Mouse (Mus musculus): ENCODE measurements around the gene Actc1. TPM values are rescaled to one million over a fixed set of nuclear protein-coding genes. Genes with fewer than 3 reads are reported as not detected.

Gene Actc1
- polyA plus RNA-seq (2015; fragmentation: Nextera tagmentation; extraction: Ambion mirVana), result 7.9 and 10.2 TPM in 2 replicates

- Histone ChIP-seq H3K4me2 (replicated peaks; ENCODE audit: low read depth) (peak within 1 kb of the TSS; percentile 47), H3K36me3 (ENCODE audit: control insufficient read depth, insufficient read depth) (no peaks in the 10 kb centered on the region), H3K27me3 (replicated peaks; ENCODE audit: control insufficient read depth, insufficient read depth, low read length) (no peaks in the 10 kb centered on the region), H3K9me3 (ENCODE audit: control insufficient read depth) (no peaks in the 10 kb centered on the region), H3K4me3 (ENCODE audit: low read depth, low read length) (peak within 1 kb of the TSS; percentile 17), H3K9ac (ENCODE audit: low read depth, low read length) (no peak within 1 kb of the TSS), H3K4me1 (replicated peaks; ENCODE audit: control insufficient read depth, insufficient read depth, low read length) (no peaks in the 10 kb centered on the region), H3K27ac (ENCODE audit: low read depth, low read length) (no peak within 1 kb of the TSS)
- ATAC-seq, result no peak
- TF ChIP-seq CTCF (IDR thresholded peaks at IDR 0.05; ENCODE audit: low read depth), result no peak
- WGBS, result 25% methylated on average over 14 of the region's 14 CpGs
Measured at GRCm38 (mm10) chr2:114052696-114053598, at the start of gene Actc1. Gene Actc1, minus strand, starts transcription at chr2:114053548.

DNA sequence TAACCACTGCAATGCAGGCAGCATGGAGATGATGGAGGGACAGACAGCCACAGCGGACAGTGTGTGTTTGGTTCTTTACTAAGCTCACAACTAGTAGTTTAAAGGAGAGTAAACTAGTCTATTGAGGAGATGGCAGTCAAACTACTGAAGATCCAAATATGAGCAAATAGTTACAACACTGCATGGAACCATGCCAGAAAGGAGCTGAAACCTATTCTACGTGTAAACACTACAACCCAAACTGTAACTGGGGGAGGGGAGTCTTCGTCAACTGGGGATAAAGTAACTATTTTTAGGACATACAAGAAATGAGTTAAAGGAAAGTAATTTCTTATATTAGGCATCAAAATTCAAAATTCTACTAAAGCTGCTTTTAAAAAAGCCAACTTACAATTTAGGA lies 49.1 kb upstream of the Actc1 start:
- Histone ChIP-seq H3K4me3 (ENCODE audit: low read depth, low read length) (no peak overlapping the region), H3K27me3 (replicated peaks; ENCODE audit: control insufficient read depth, insufficient read depth, low read length) (no peaks in the 10 kb centered on the region), H3K4me2 (replicated peaks; ENCODE audit: low read depth) (no peak overlapping the region), H3K4me1 (replicated peaks; ENCODE audit: control insufficient read depth, insufficient read depth, low read length) (no peaks in the 10 kb centered on the region), H3K9ac (ENCODE audit: low read depth, low read length) (no peak overlapping the region), H3K36me3 (ENCODE audit: control insufficient read depth, insufficient read depth) (peaks cover 73% of the 10 kb centered on the region), H3K27ac (ENCODE audit: low read depth, low read length) (no peak overlapping the region), H3K9me3 (ENCODE audit: control insufficient read depth) (no peaks in the 10 kb centered on the region)
- ATAC-seq, result no peak
- no peak for TF ChIP-seq CTCF (IDR thresholded peaks at IDR 0.05; ENCODE audit: low read depth)
- WGBS, result 74% methylated on average over 3 of the region's 3 CpGs

DNA sequence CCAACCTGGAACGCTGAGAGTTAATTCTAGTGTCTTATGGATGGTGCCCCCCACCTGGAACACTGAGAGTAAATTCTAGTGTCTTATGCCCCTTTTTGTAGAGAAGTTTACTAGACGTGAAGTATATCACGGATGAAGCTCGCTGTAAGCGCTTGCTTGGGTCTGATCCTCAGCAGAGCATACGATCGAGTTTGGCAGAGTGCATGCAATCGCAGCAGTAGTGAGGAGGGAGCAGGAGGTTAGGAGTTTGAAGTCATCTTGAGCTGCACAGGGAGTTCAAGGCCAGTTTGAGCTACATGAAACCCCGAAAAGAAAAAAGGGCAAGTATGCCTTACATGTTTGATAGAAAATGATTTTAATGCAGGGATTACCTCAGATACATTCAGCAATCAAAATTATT lies 47.5 kb upstream of the Actc1 start:
- Histone ChIP-seq H3K4me2 (replicated peaks; ENCODE audit: low read depth) (no peak overlapping the region), H3K4me3 (ENCODE audit: low read depth, low read length) (no peak overlapping the region), H3K4me1 (replicated peaks; ENCODE audit: control insufficient read depth, insufficient read depth, low read length) (no peaks in the 10 kb centered on the region), H3K9ac (ENCODE audit: low read depth, low read length) (no peak overlapping the region), H3K27ac (ENCODE audit: low read depth, low read length) (no peak overlapping the region), H3K9me3 (ENCODE audit: control insufficient read depth) (no peaks in the 10 kb centered on the region), H3K36me3 (ENCODE audit: control insufficient read depth, insufficient read depth) (peaks cover 64% of the 10 kb centered on the region), H3K27me3 (replicated peaks; ENCODE audit: control insufficient read depth, insufficient read depth, low read length) (no peaks in the 10 kb centered on the region)
- no peak for ATAC-seq
- WGBS, result 93% methylated on average over 9 of the region's 9 CpGs
- no peak for TF ChIP-seq CTCF (IDR thresholded peaks at IDR 0.05; ENCODE audit: low read depth)

- no peak overlapping the region for H3K4me3 ChIP-seq (ENCODE audit: low read depth, low read length)
- H3K4me1 ChIP-seq (replicated peaks; ENCODE audit: control insufficient read depth, insufficient read depth, low read length), result no peaks in the 10 kb centered on the region
- H3K9ac ChIP-seq (ENCODE audit: low read depth, low read length), result no peak overlapping the region
- no peaks in the 10 kb centered on the region for H3K9me3 ChIP-seq (ENCODE audit: control insufficient read depth)
- 83% methylated on average over 3 of the region's 3 CpGs for WGBS
- ATAC-seq, result no peak
- no peak overlapping the region for H3K27ac ChIP-seq (ENCODE audit: low read depth, low read length)
- H3K36me3 ChIP-seq (ENCODE audit: control insufficient read depth, insufficient read depth), result peaks cover 54% of the 10 kb centered on the region
- no peak overlapping the region for H3K4me2 ChIP-seq (replicated peaks; ENCODE audit: low read depth)
- TF ChIP-seq CTCF (IDR thresholded peaks at IDR 0.05; ENCODE audit: low read depth), result no peak
- H3K27me3 ChIP-seq (replicated peaks; ENCODE audit: control insufficient read depth, insufficient read depth, low read length), result no peaks in the 10 kb centered on the region
Measured at GRCm38 (mm10) chr2:114099816-114100215, 46.5 kb upstream of the Actc1 start.

GRCm38 (mm10) chr2:114099109-114099508 lies 45.8 kb upstream of the Actc1 start:
- H3K9me3 ChIP-seq (ENCODE audit: control insufficient read depth), result no peaks in the 10 kb centered on the region
- no peak overlapping the region for H3K4me2 ChIP-seq (replicated peaks; ENCODE audit: low read depth)
- ATAC-seq, result no peak
- H3K27ac ChIP-seq (ENCODE audit: low read depth, low read length), result no peak overlapping the region
- H3K4me3 ChIP-seq (ENCODE audit: low read depth, low read length), result no peak overlapping the region
- H3K27me3 ChIP-seq (replicated peaks; ENCODE audit: control insufficient read depth, insufficient read depth, low read length), result no peaks in the 10 kb centered on the region
- H3K36me3 ChIP-seq (ENCODE audit: control insufficient read depth, insufficient read depth), result peaks cover 47% of the 10 kb centered on the region
- WGBS, result 89% methylated on average over 5 of the region's 5 CpGs
- TF ChIP-seq CTCF (IDR thresholded peaks at IDR 0.05; ENCODE audit: low read depth), result no peak
- H3K4me1 ChIP-seq (replicated peaks; ENCODE audit: control insufficient read depth, insufficient read depth, low read length), result no peaks in the 10 kb centered on the region
- H3K9ac ChIP-seq (ENCODE audit: low read depth, low read length), result no peak overlapping the region

GRCm38 (mm10) chr2:114097627-114098026 lies 44.3 kb upstream of the Actc1 start:
- 0 out of 2 replicates have a peak, but pooled peaks have one; percentile 45 for ATAC-seq
- no peaks in the 10 kb centered on the region for H3K9me3 ChIP-seq (ENCODE audit: control insufficient read depth)
- WGBS, result 73% methylated on average over 4 of the region's 4 CpGs
- H3K27ac ChIP-seq (ENCODE audit: low read depth, low read length), result no peak overlapping the region
- no peak for TF ChIP-seq CTCF (IDR thresholded peaks at IDR 0.05; ENCODE audit: low read depth)
- H3K27me3 ChIP-seq (replicated peaks; ENCODE audit: control insufficient read depth, insufficient read depth, low read length), result no peaks in the 10 kb centered on the region
- H3K4me2 ChIP-seq (replicated peaks; ENCODE audit: low read depth), result no peak overlapping the region
- H3K9ac ChIP-seq (ENCODE audit: low read depth, low read length), result no peak overlapping the region
- peaks cover 36% of the 10 kb centered on the region for H3K36me3 ChIP-seq (ENCODE audit: control insufficient read depth, insufficient read depth)
- H3K4me3 ChIP-seq (ENCODE audit: low read depth, low read length), result no peak overlapping the region
- no peaks in the 10 kb centered on the region for H3K4me1 ChIP-seq (replicated peaks; ENCODE audit: control insufficient read depth, insufficient read depth, low read length)
